Mouse (Mus musculus) hindbrain, postnatal 0 days (tissue): ENCODE results near the gene Vps37b. TPM values are rescaled to one million over a fixed set of nuclear protein-coding genes. Genes with fewer than 3 reads are reported as not detected.

Experiments used
- ATAC-seq: fragments of 200-750 bp; cut with Nextera tagmentation; 2 replicates; pipeline ENCODE4 v1.8.0; 2017; ENCODE audit warnings: mild to moderate bottlenecking, moderate TSS enrichment, moderate library complexity
- DNase-seq: peaks from one replicate; pipeline ENCODE4 v3.0.0-alpha.2; 2015; ENCODE audit warnings: low spot score
- H3K27ac ChIP-seq: fragments of 300-500 bp; sonication (generic); 2 replicates; pipeline ENCODE4 v1.5.1; 2014; ENCODE audit warnings: mild to moderate bottlenecking
- H3K27me3 ChIP-seq: fragments of 300-500 bp; sonication (generic); 2 replicates; pipeline ENCODE4 v1.6.1; 2014; ENCODE audit warnings: low read length, mixed read lengths; ENCODE audit not compliant: insufficient read depth
- H3K36me3 ChIP-seq: fragments of 300-500 bp; sonication (generic); 2 replicates; pipeline ENCODE4 v1.6.1; 2014; ENCODE audit warnings: low read length, mixed read lengths; ENCODE audit not compliant: insufficient read depth
- H3K4me1 ChIP-seq: fragments of 300-500 bp; sonication (generic); 2 replicates; pipeline ENCODE4 v1.6.1; 2014; ENCODE audit warnings: antibody characterized with exemption, low read length, mixed read lengths; ENCODE audit not compliant: insufficient read depth
- H3K4me2 ChIP-seq: fragments of 300-500 bp; sonication (generic); 2 replicates; pipeline ENCODE4 v1.6.1; 2014; ENCODE audit warnings: low read depth, mild to moderate bottlenecking, low read length, moderate library complexity, mixed read lengths
- H3K4me3 ChIP-seq: fragments of 300-500 bp; sonication (generic); 2 replicates; pipeline ENCODE4 v1.5.1; 2014; ENCODE audit warnings: low read length
- H3K9ac ChIP-seq: fragments of 300-500 bp; sonication (generic); replicated peaks from 2 replicates; pipeline ENCODE4 v1.6.1; 2014; ENCODE audit warnings: mild to moderate bottlenecking, low read length, moderate library complexity, mixed read lengths
- H3K9me3 ChIP-seq: fragments of 300-500 bp; sonication (generic); 2 replicates; pipeline ENCODE4 v1.6.1; 2016; ENCODE audit warnings: low read length, mixed read lengths
- CTCF ChIP-seq: IDR thresholded peaks from 2 replicates; pipeline ENCODE4 v1.5.1; 2016; ENCODE audit warnings: antibody characterized with exemption, control low read depth, low read depth
- WGBS: fragments of 180-500 bp; shearing (Covaris S2); extraction: QIAGEN DNeasy Blood & Tissue Kit; methylation state at CpG from one replicate; pipeline ENCODE4 v1.1.7; 2014; 5-methylcytosine and 5-hydroxymethylcytosine counted together
- polyA plus RNA-seq: library from polyadenylated mRNA; unstranded; fragments of >200 nt; fragmentation: Nextera tagmentation; extraction: Ambion mirVana; gene quantifications from 2 replicates; pipeline ENCODE4 v1.2.1, GENCODE M21; 2015
- total RNA-seq: library from RNA; depleted of rRNA; stranded (reverse); fragments of >200 nt; gene quantifications from 2 replicates; pipeline ENCODE4 v1.2.3, GENCODE M21; 2014

Gene Vps37b
- total and polyA plus RNA-seq, 2 experiments from 2014 or later, result 94.0 to 104 TPM

DNA sequence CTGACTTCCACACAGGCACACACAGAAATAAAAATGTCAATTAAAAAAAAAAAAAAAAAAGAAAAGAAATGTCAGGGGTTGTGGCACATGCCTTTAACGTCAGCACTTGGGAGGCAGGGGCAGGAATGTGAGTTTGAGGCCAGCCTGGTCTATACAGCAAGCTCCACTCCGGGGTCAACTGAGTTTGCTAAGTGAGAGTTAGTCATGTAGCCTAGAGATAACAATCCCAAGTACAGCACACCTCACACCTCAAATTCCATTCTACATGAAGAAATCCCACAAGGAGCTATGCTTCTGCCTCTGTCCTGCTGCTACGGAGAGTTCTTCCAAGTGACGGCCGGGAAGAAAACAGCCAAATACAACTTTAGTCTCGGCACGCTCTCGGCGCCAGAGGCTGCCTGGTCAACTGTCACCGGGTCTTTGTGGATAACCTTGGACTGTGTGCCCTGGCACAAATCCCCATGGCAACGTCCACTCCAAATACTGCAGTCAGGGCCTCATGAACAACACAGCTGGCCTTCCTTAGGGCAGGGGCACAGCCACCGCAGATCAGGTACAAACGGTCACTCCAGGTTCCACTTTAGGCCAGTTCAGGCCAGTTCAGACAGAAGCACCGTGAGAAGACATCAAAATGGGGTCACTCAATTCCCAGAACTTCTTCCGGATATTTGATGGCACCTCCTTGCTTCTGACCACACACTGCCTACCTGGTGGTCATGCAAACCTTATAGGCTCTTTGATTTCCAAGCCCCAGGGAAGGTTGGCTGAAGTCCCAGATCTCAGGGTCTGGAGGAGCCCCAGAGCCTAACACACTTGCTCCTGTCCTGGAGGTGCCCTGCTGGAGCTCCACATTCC is 6.3 kb downstream of the Vps37b start:
- H3K27ac ChIP-seq, result peak overlapping the region; percentile 70
- TF ChIP-seq CTCF, result no peak
- peak overlapping the region; percentile 34 for H3K4me2 ChIP-seq
- H3K4me3 ChIP-seq, result no peak overlapping the region
- no peaks in the 10 kb centered on the region for H3K27me3 ChIP-seq
- H3K4me1 ChIP-seq, result peaks cover 44% of the 10 kb centered on the region
- 0 out of 2 replicates have a peak overlapping the region, but pooled peaks have one; percentile 30 for H3K9ac ChIP-seq
- no peaks in the 10 kb centered on the region for H3K36me3 ChIP-seq
- DNase-seq (no peak), ATAC-seq (no peak)
- no peaks in the 10 kb centered on the region for H3K9me3 ChIP-seq
- WGBS, result 45% methylated on average over 15 of the region's 15 CpGs

DNA sequence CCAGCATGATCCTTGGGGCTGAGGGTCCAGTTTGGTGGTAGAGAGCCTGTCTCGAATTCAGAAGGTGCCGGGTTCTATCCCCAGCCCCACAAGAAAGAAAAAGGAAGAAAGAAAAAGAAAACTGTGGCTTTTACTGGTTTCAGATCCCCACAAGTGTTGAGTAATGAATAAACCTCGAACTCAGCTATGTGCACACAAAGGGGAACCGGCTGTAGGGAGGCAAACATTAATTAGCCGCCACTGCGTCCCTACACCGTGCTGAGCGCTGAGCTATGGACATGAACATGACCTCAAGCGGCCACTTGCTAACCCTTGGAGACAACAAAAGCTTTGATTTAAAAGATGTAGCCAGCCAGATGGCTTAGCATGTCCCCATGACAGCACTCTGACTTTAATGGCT is 6.9 kb downstream of the Vps37b start:
- no peak overlapping the region for H3K9ac ChIP-seq
- no peak for TF ChIP-seq CTCF
- H3K27me3 ChIP-seq, result no peaks in the 10 kb centered on the region
- H3K4me3 ChIP-seq, result no peak overlapping the region
- H3K4me1 ChIP-seq, result peaks cover 44% of the 10 kb centered on the region
- 33% methylated on average over 9 of the region's 9 CpGs for WGBS
- peak overlapping the region; percentile 70 for H3K27ac ChIP-seq
- DNase-seq, result no peak
- H3K9me3 ChIP-seq, result no peaks in the 10 kb centered on the region
- peak overlapping the region; percentile 1; the same call in 1 of the 2 replicates for H3K4me2 ChIP-seq
- no peaks in the 10 kb centered on the region for H3K36me3 ChIP-seq
- no peak for ATAC-seq

DNA sequence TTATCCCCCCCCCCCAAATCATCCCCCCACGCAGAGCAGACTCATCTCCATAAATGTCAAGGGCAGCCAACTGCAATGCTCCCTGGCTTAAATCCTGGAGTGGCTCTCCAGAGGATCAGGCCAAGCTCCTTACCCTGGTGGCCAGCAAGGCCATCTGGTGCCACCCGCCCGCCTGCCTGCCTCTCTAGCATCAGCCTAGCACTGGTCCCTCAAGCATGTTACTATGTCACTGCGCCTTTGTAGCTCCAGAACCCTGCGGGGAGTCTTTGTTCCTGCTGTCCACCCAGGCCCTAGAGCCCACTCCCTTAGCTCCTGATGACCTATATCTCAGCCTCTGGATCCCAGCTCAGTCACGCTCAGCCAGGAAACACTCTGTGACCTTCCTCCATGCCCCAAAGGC is 7.4 kb downstream of the Vps37b start:
- Histone ChIP-seq H3K9ac (no peak overlapping the region), H3K27ac (peak overlapping the region; percentile 70), H3K4me2 (peak overlapping the region; percentile 1; the same call in 1 of the 2 replicates), H3K4me1 (peaks cover 42% of the 10 kb centered on the region), H3K4me3 (no peak overlapping the region), H3K27me3 (no peaks in the 10 kb centered on the region), H3K9me3 (no peaks in the 10 kb centered on the region), H3K36me3 (no peaks in the 10 kb centered on the region)
- ATAC-seq, result peak; percentile 72
- WGBS, result 37% methylated on average over 6 of the region's 6 CpGs
- DNase-seq, result peak; percentile 71
- TF ChIP-seq CTCF, result no peak

DNA sequence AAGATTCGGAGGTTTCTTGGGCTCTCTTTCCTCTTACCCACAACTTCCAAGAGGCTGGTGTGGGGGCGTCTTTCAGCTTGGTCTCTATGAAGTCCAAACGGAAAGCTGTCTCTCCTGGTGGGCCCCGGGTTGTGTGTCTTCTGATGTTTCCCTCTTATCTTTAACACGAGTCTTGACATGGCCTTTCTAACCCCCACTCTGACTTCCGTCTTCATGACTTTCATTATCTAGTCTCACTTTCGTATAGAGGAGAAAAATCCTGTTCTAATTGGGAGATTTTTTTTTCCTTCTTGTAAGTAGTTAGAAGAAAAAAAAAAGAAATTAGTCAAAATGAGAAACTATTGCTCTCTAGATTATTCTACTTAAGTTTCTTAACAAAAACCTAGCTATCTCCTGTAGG is 9.7 kb downstream of the Vps37b start:
- Histone ChIP-seq H3K4me2 (no peak overlapping the region), H3K27me3 (no peaks in the 10 kb centered on the region), H3K4me3 (no peak overlapping the region), H3K36me3 (no peaks in the 10 kb centered on the region), H3K9me3 (no peaks in the 10 kb centered on the region), H3K27ac (no peak overlapping the region), H3K4me1 (peaks cover 40% of the 10 kb centered on the region), H3K9ac (no peak overlapping the region)
- 81% methylated on average over 7 of the region's 7 CpGs for WGBS
- TF ChIP-seq CTCF, result no peak
- DNase-seq, result no peak
- ATAC-seq, result no peak

DNA sequence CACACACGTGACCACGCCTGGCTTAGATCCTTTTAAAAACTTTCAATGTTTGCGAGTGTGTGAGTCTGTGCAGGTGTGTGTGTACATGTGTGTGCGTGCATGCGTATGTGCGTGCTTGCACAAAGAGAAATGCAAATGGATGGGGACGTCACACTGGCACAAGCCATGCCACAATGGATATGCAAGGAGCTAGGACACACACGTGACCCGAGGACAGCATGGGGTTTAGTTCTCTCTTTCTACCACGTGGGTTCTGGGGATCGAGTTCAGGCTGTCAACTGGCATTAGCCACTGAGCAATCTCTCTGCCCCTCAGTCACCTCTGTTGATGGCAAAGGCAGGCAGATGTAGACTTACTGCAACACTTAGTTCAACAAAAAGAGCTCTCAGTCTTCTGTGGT is 10.4 kb downstream of the Vps37b start:
- no peak overlapping the region for H3K4me2 ChIP-seq
- no peak overlapping the region for H3K9ac ChIP-seq
- DNase-seq (no peak), ATAC-seq (no peak)
- H3K4me3 ChIP-seq, result no peak overlapping the region
- WGBS, result 70% methylated on average over 11 of the region's 11 CpGs
- no peaks in the 10 kb centered on the region for H3K9me3 ChIP-seq
- peaks cover 45% of the 10 kb centered on the region for H3K4me1 ChIP-seq
- H3K27ac ChIP-seq, result no peak overlapping the region
- no peaks in the 10 kb centered on the region for H3K36me3 ChIP-seq
- no peak for TF ChIP-seq CTCF
- H3K27me3 ChIP-seq, result no peaks in the 10 kb centered on the region

DNA sequence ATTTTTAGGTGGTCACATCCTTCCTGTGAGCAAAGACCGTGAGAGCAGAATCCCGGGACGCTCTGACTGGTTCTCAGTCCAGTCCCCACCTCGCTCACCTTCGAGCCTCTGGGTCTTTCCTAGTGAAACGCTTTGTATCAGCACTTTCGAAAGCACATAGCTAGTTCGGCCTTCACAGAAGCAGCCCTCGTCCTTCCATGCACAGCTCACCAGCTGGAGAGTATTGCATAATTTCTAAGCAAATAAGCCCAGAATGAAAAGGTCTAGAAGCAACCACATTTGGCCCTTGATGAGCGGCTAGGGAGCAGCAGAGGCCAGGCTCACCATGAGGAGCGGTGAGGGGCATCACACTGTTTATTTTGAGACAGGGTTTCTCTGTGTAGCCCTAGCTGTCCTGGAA is 10.9 kb downstream of the Vps37b start:
- WGBS, result 90% methylated on average over 11 of the region's 11 CpGs
- Histone ChIP-seq H3K4me3 (no peak overlapping the region), H3K36me3 (no peaks in the 10 kb centered on the region), H3K4me1 (peaks cover 45% of the 10 kb centered on the region), H3K4me2 (no peak overlapping the region), H3K27me3 (no peaks in the 10 kb centered on the region), H3K9me3 (no peaks in the 10 kb centered on the region), H3K9ac (no peak overlapping the region), H3K27ac (no peak overlapping the region; the same call in 1 of the 2 replicates)
- DNase-seq (no peak), ATAC-seq (no peak)
- no peak for TF ChIP-seq CTCF
